Mouse (Mus musculus): Measurements from ENCODE around the gene Ovch2. TPM values are rescaled to one million over a fixed set of nuclear protein-coding genes. Genes with fewer than 3 reads are reported as not detected.
"Not testable (repeated sequence)": the region's sequence is repeated elsewhere in the genome, so short reads cannot be mapped to it uniquely, and the experiment has no call there.

Gene Ovch2
- not detected in 2 replicates for polyA plus RNA-seq (2014; fragmentation: Nextera tagmentation; extraction: Ambion mirVana)

DNA sequence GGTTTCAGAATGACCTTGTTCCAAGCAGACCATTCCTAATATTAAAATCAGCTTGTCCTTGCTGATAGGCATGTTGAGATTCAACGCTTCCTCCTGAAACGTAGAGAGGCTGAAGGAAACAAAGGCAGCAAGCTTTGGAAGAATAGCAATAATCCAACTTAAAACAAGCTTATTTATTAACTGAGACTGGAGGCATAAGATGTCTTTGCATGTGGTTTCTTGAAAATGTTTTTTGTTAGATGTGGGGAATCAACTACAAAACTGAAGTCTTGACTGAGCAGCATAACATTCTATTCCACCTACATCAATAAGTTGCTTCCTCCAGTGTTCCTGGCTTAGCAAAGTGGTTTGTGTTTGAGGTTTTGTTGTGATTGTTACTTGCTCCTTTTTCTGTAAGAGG, at the start of gene Ovch2:
Gene Ovch2, minus strand, starts transcription at position 101 of the 400 bp plus-strand sequence.
- no peaks in the 10 kb centered on the region for H3K4me1 ChIP-seq (ENCODE audit: control insufficient read depth, insufficient read depth, low read length)
- WGBS, result 97% methylated on average over 2 of the region's 2 CpGs
- H3K9me3 ChIP-seq (ENCODE audit: control insufficient read depth, low read length), result no peaks in the 10 kb centered on the region
- H3K4me2 ChIP-seq (ENCODE audit: low read depth, low read length), result no peak within 1 kb of the TSS
- no peak within 1 kb of the TSS for H3K9ac ChIP-seq (replicated peaks; ENCODE audit: low read depth, low read length)
- ATAC-seq (ENCODE audit: low read depth), result no peak
- H3K27ac ChIP-seq (ENCODE audit: low read depth, low read length), result no peak within 1 kb of the TSS
- H3K36me3 ChIP-seq (ENCODE audit: control insufficient read depth, insufficient read depth, low read length), result no peaks in the 10 kb centered on the region
- H3K27me3 ChIP-seq (ENCODE audit: control insufficient read depth, insufficient read depth, low read length), result no peaks in the 10 kb centered on the region
- H3K4me3 ChIP-seq (ENCODE audit: low read depth, low read length), result no peak within 1 kb of the TSS

DNA sequence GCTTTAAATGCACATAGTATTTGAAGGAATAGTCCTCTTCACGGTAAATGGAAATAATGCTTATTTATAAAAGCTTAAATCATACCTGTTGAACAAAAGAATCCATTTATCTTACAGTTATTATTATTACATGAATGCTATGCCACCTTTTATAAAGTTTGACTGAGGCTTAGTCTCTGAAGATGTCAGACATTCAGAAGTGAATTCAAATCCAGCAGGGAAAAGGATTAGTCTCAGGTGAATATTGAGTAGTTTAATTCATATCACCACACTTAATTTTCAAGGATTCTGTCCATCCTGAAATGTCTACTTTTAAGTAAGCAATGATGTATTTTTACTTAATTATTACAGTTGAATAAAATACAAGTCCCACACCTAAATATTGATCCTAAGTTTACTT, 46.4 kb upstream of the Ovch2 start, which contains the start of gene Olfr470:
Gene Olfr470, minus strand, starts transcription at position 101 of the 400 bp plus-strand sequence.
- not testable (repeated sequence) for H3K9me3 ChIP-seq (ENCODE audit: control insufficient read depth, low read length); H3K27me3 ChIP-seq (ENCODE audit: control insufficient read depth, insufficient read depth, low read length); H3K27ac ChIP-seq (ENCODE audit: low read depth, low read length); ATAC-seq (ENCODE audit: low read depth); H3K4me3 ChIP-seq (ENCODE audit: low read depth, low read length); H3K4me2 ChIP-seq (ENCODE audit: low read depth, low read length); H3K36me3 ChIP-seq (ENCODE audit: control insufficient read depth, insufficient read depth, low read length); H3K4me1 ChIP-seq (ENCODE audit: control insufficient read depth, insufficient read depth, low read length); H3K9ac ChIP-seq (replicated peaks; ENCODE audit: low read depth, low read length)
- 90% methylated on average over 1 of the region's 1 CpGs for WGBS

DNA sequence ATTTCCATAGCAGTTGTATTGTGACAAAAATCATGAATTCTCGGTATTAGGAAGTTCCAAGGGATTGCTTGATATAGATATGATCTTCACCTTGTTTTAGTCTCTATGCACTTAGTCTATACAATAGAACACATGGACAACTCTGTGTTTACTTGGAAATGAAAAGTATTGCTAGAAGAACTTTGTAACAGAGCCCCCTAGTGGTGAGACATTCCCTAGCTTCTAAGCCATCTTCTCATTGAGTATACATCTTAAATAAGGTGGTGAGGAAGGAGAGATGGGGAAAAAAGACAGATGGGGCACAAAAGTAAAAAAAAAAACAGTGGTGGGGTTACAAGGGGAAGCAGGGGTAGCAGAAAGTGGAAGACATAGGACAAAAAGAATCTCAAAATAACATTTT, 40.7 kb upstream of the Ovch2 start:
- 89% methylated on average over 1 of the region's 1 CpGs for WGBS
- Histone ChIP-seq H3K4me2 (ENCODE audit: low read depth, low read length) (no peak overlapping the region), H3K27me3 (ENCODE audit: control insufficient read depth, insufficient read depth, low read length) (no peaks in the 10 kb centered on the region), H3K36me3 (ENCODE audit: control insufficient read depth, insufficient read depth, low read length) (no peaks in the 10 kb centered on the region), H3K4me1 (ENCODE audit: control insufficient read depth, insufficient read depth, low read length) (no peaks in the 10 kb centered on the region), H3K9me3 (ENCODE audit: control insufficient read depth, low read length) (no peaks in the 10 kb centered on the region), H3K9ac (replicated peaks; ENCODE audit: low read depth, low read length) (no peak overlapping the region), H3K27ac (ENCODE audit: low read depth, low read length) (no peak overlapping the region), H3K4me3 (ENCODE audit: low read depth, low read length) (no peak overlapping the region)
- no peak for ATAC-seq (ENCODE audit: low read depth)

DNA sequence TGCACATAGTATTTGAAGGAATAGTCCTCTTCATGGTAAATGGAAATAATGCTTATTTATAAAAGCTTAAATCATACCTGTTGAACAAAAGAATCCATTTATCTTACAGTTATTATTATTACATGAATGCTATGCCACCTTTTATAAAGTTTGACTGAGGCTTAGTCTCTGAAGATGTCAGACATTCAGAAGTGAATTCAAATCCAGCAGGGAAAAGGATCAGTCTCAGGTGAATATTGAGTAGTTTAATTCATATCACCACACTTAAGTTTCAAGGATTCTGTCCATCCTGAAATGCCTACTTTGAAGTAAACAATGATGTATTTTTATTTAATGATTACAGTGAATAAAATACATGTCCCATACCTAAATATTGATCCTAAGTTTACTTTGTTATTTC, 24.4 kb upstream of the Ovch2 start, which contains the start of gene Olfr469:
Gene Olfr469, minus strand, starts transcription at position 101 of the 400 bp plus-strand sequence.
- not testable (repeated sequence) for H3K4me2 ChIP-seq (ENCODE audit: low read depth, low read length); H3K4me1 ChIP-seq (ENCODE audit: control insufficient read depth, insufficient read depth, low read length); ATAC-seq (ENCODE audit: low read depth)

DNA sequence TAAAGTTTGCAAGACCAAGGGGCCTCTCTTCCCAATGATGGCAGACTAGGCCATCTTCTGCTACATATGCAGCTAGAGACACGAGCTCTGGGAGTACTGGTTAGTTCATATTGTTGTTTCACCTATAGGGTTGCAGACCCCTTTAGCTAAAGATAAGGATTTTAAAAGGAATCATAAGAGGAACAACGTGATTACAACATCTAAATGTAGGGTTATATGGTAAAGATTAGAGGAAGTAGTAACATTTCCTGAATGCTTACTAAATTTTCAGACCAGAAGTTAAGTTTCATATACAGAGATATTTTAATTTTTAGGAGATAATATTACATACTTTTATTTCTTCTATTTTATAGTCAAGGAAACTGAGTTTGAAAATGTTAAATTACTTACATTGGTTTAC, 22.9 kb upstream of the Ovch2 start:
- H3K9ac ChIP-seq (replicated peaks; ENCODE audit: low read depth, low read length); H3K4me3 ChIP-seq (ENCODE audit: low read depth, low read length); H3K4me2 ChIP-seq (ENCODE audit: low read depth, low read length); H3K4me1 ChIP-seq (ENCODE audit: control insufficient read depth, insufficient read depth, low read length); H3K27ac ChIP-seq (ENCODE audit: low read depth, low read length); ATAC-seq (ENCODE audit: low read depth); H3K27me3 ChIP-seq (ENCODE audit: control insufficient read depth, insufficient read depth, low read length); H3K9me3 ChIP-seq (ENCODE audit: control insufficient read depth, low read length); H3K36me3 ChIP-seq (ENCODE audit: control insufficient read depth, insufficient read depth, low read length): not testable (repeated sequence)
- WGBS, result 80% methylated on average over 2 of the region's 2 CpGs

More for the DNA sequence above, 24.4 kb upstream of the Ovch2 start, which contains the start of gene Olfr469:
- H3K36me3 ChIP-seq (ENCODE audit: control insufficient read depth, insufficient read depth, low read length); H3K27me3 ChIP-seq (ENCODE audit: control insufficient read depth, insufficient read depth, low read length); H3K27ac ChIP-seq (ENCODE audit: low read depth, low read length); H3K4me3 ChIP-seq (ENCODE audit: low read depth, low read length); H3K9ac ChIP-seq (replicated peaks; ENCODE audit: low read depth, low read length); H3K9me3 ChIP-seq (ENCODE audit: control insufficient read depth, low read length): not testable (repeated sequence)

DNA sequence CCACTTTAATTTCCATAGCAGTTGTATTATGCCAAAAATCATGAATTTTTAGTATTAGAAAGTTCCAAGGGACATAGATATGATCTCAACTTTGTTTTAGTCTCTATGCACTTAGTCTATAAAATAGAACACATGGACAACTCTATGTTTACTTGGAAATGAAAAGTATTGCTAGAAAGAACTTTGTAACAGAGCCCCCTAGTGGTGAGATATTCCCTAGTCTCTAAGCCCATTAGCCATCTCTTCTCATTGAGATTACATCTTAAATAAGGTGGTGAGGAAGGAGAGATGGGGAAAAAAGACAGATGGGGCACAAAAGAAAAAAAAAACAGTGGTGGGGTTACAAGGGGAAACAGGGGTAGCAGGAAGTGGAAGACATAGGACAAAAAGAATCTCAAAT, 18.4 kb upstream of the Ovch2 start:
- Histone ChIP-seq H3K27ac (ENCODE audit: low read depth, low read length) (no peak overlapping the region), H3K4me1 (ENCODE audit: control insufficient read depth, insufficient read depth, low read length) (no peaks in the 10 kb centered on the region), H3K4me3 (ENCODE audit: low read depth, low read length) (no peak overlapping the region), H3K36me3 (ENCODE audit: control insufficient read depth, insufficient read depth, low read length) (no peaks in the 10 kb centered on the region), H3K27me3 (ENCODE audit: control insufficient read depth, insufficient read depth, low read length) (no peaks in the 10 kb centered on the region), H3K9ac (replicated peaks; ENCODE audit: low read depth, low read length) (no peak overlapping the region), H3K9me3 (ENCODE audit: control insufficient read depth, low read length) (no peaks in the 10 kb centered on the region), H3K4me2 (ENCODE audit: low read depth, low read length) (no peak overlapping the region)
- ATAC-seq (ENCODE audit: low read depth), result no peak

DNA sequence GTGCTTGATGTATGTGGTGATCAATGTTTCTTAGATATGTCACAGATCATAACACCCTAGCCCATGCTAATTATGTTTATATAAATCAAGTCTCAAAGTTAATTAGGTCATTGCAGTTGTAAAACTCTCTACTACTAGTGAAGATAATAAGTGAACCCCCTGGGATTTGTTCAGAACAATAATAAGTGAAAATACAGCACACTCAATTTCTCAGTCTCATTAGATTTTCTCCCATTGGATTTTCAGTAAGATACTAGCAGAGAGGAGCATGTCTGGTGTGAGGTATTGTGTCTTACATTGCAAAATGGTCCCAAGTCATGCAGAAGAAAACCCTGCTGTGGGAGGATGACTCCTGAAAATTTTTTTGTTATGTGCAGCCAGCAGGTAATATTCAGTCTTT, 11.0 kb upstream of the Ovch2 start, which contains the start of gene Olfr467:
Gene Olfr467, plus strand, starts transcription at position 301 of the 400 bp plus-strand sequence.
- no peaks in the 10 kb centered on the region for H3K4me1 ChIP-seq (ENCODE audit: control insufficient read depth, insufficient read depth, low read length)
- H3K27me3 ChIP-seq (ENCODE audit: control insufficient read depth, insufficient read depth, low read length), result no peaks in the 10 kb centered on the region
- ATAC-seq (ENCODE audit: low read depth), result no peak
- H3K4me2 ChIP-seq (ENCODE audit: low read depth, low read length), result no peak within 1 kb of the TSS
- H3K9ac ChIP-seq (replicated peaks; ENCODE audit: low read depth, low read length), result no peak within 1 kb of the TSS
- no peak within 1 kb of the TSS for H3K4me3 ChIP-seq (ENCODE audit: low read depth, low read length)
- no peaks in the 10 kb centered on the region for H3K36me3 ChIP-seq (ENCODE audit: control insufficient read depth, insufficient read depth, low read length)
- no peak within 1 kb of the TSS for H3K27ac ChIP-seq (ENCODE audit: low read depth, low read length)
- no peaks in the 10 kb centered on the region for H3K9me3 ChIP-seq (ENCODE audit: control insufficient read depth, low read length)

DNA sequence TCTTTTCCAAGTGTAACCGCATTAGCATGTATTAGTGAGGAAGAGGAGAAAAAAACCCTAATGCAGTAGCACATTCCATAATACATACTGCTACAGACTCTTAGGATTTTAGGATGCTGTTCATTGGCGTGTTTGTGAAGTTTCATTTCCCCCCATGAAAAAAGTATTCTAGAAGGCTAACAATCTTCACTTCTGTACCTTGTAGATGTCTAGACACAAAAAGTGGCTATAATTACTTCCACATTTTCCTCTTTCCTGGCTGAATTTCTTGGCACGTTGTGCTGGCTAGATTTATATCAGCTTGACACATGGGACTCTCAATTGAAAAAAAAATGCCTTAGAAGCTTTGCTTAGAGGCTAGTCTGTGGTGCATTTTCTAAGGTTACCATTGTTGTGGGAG, 1.1 kb upstream of the Ovch2 start:
- ATAC-seq (ENCODE audit: low read depth), result no peak
- H3K4me2 ChIP-seq (ENCODE audit: low read depth, low read length), result no peak overlapping the region
- no peaks in the 10 kb centered on the region for H3K4me1 ChIP-seq (ENCODE audit: control insufficient read depth, insufficient read depth, low read length)
- H3K27me3 ChIP-seq (ENCODE audit: control insufficient read depth, insufficient read depth, low read length), result no peaks in the 10 kb centered on the region
- no peaks in the 10 kb centered on the region for H3K9me3 ChIP-seq (ENCODE audit: control insufficient read depth, low read length)
- no peak overlapping the region for H3K4me3 ChIP-seq (ENCODE audit: low read depth, low read length)
- no peak overlapping the region for H3K27ac ChIP-seq (ENCODE audit: low read depth, low read length)
- H3K36me3 ChIP-seq (ENCODE audit: control insufficient read depth, insufficient read depth, low read length), result no peaks in the 10 kb centered on the region
- no peak overlapping the region for H3K9ac ChIP-seq (replicated peaks; ENCODE audit: low read depth, low read length)
- 82% methylated on average over 3 of the region's 3 CpGs for WGBS

DNA sequence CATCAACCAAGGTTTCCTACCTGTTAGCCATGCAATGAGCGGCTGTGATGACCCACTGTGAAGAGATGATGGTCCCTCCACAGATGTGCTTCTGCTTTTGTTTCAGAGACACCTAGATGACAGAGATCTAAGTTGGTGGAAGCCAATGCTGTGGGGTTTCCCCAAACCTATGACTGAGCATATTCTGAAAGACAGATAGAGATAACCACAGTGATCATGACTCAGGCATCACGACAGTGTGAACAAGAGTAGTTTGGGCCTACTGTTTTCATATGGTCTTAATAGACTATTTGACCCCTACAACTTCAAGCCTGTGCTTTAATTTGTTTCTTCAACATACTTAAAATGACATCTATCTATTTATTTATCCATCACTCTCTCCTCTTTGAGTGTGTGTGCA, 4.5 kb downstream of the Ovch2 start:
- Histone ChIP-seq H3K27me3 (ENCODE audit: control insufficient read depth, insufficient read depth, low read length) (no peaks in the 10 kb centered on the region), H3K9me3 (ENCODE audit: control insufficient read depth, low read length) (no peaks in the 10 kb centered on the region), H3K9ac (replicated peaks; ENCODE audit: low read depth, low read length) (no peak overlapping the region), H3K4me3 (ENCODE audit: low read depth, low read length) (no peak overlapping the region), H3K4me2 (ENCODE audit: low read depth, low read length) (no peak overlapping the region), H3K36me3 (ENCODE audit: control insufficient read depth, insufficient read depth, low read length) (no peaks in the 10 kb centered on the region), H3K4me1 (ENCODE audit: control insufficient read depth, insufficient read depth, low read length) (no peaks in the 10 kb centered on the region), H3K27ac (ENCODE audit: low read depth, low read length) (no peak overlapping the region)
- WGBS, result 89% methylated on average over 2 of the region's 2 CpGs
- ATAC-seq (ENCODE audit: low read depth), result no peak

Data from neural tube, embryonic 14.5 days (tissue).